Mouse (Mus musculus) CH12.LX (cell line): ENCODE measurements around the gene Coro6.

ENCODE experiments used
- CHD2 ChIP-seq: IDR thresholded peaks from 2 replicates; pipeline ENCODE4 v1.6.1; 2011; ENCODE audit warnings: low read length, improper control_type of control experiment
- CTCF ChIP-seq, 2 experiments: IDR thresholded peaks in 1 of 2; conservative IDR thresholded peaks in 1 of 2; 2 replicates each; pipeline ENCODE4 v1.5.1; 2011 to 2012; ENCODE audit warnings: low read depth in 2 of 2, low read length in 2 of 2, improper control_type of control experiment in 1 of 2, inconsistent platforms in 1 of 2, mild to moderate bottlenecking in 1 of 2, moderate library complexity in 1 of 2
- EP300 ChIP-seq: IDR thresholded peaks from 2 replicates; pipeline ENCODE4 v1.6.1; 2011; ENCODE audit warnings: low read length, improper control_type of control experiment
- IRF4 ChIP-seq: IDR thresholded peaks from 2 replicates; pipeline ENCODE4 v1.6.1; 2014; ENCODE audit warnings: low read depth, mild to moderate bottlenecking, inconsistent platforms, low read length, improper control_type of control experiment
- KAT2A ChIP-seq: IDR thresholded peaks from 2 replicates; pipeline ENCODE4 v1.6.1; 2012; ENCODE audit warnings: low read length, improper control_type of control experiment, inconsistent platforms; ENCODE audit not compliant: insufficient replicate concordance
- MAX ChIP-seq: IDR thresholded peaks from 2 replicates; pipeline ENCODE4 v1.6.1; 2011; ENCODE audit warnings: low read length, improper control_type of control experiment
- MAZ ChIP-seq: IDR thresholded peaks from 2 replicates; pipeline ENCODE4 v1.6.1; 2012; ENCODE audit warnings: low read depth, mild to moderate bottlenecking, inconsistent platforms, low read length, improper control_type of control experiment, moderate library complexity
- MYC ChIP-seq: IDR thresholded peaks from 2 replicates; pipeline ENCODE4 v1.6.1; 2011; ENCODE audit warnings: low read depth, mild to moderate bottlenecking, improper control_type of control experiment, low read length
- POLR2A ChIP-seq: IDR thresholded peaks from 2 replicates; pipeline ENCODE4 v1.6.1; 2011; ENCODE audit warnings: low read depth, mild to moderate bottlenecking, improper control_type of control experiment, low read length
- SIN3A ChIP-seq: IDR thresholded peaks from 2 replicates; pipeline ENCODE4 v1.6.1; 2012; ENCODE audit warnings: low read length, improper control_type of control experiment, inconsistent platforms
- SMC3 ChIP-seq: IDR thresholded peaks from 2 replicates; pipeline ENCODE4 v1.6.1; 2011; ENCODE audit warnings: low read depth, low read length, improper control_type of control experiment
- USF2 ChIP-seq: conservative IDR thresholded peaks from 2 replicates; pipeline ENCODE4 v1.6.1; 2011; ENCODE audit warnings: low read depth, low read length, improper control_type of control experiment
- ZNF384 ChIP-seq: IDR thresholded peaks from 2 replicates; pipeline ENCODE4 v1.6.1; 2012; ENCODE audit warnings: low read depth, low read length, improper control_type of control experiment, inconsistent platforms

GRCm38 (mm10) chr11:77465111-77465510 is 2.9 kb downstream of the Coro6 start:
- no peak for TF ChIP-seq MAZ
- no peak for TF ChIP-seq SMC3
- TF ChIP-seq SIN3A = no peak
- no peak for TF ChIP-seq EP300
- no peak for TF ChIP-seq KAT2A
- TF ChIP-seq USF2 = no peak
- no peak for TF ChIP-seq CTCF (conservative IDR thresholded peaks at IDR 0.05 in 1 of 2, IDR thresholded peaks at IDR 0.05 in 1 of 2; ENCODE audit: low read depth in 2 of 2, low read length in 2 of 2)
- TF ChIP-seq IRF4 = no peak
- TF ChIP-seq CHD2 = no peak
- no peak for TF ChIP-seq ZNF384
- TF ChIP-seq MAX = no peak
- TF ChIP-seq MYC = no peak
- no peak for TF ChIP-seq POLR2A
